Mouse (Mus musculus): ENCODE results near the gene Rbm19.

Gene Rbm19

GRCm38 (mm10) chr5:120163428-120163827 is 47.2 kb downstream of the Rbm19 start:
- no peak for TF ChIP-seq NANOG (IDR thresholded peaks at IDR 0.05; ENCODE audit: borderline replicate concordance, low read length)
- no peak for TF ChIP-seq POU5F1 (IDR thresholded peaks at IDR 0.05; ENCODE audit: borderline replicate concordance, low read length)
- TF ChIP-seq CTCF (conservative IDR thresholded peaks at IDR 0.05; ENCODE audit: low read length), result no peak
- H3K4me3 ChIP-seq (replicated peaks; ENCODE audit: low read length), result no peak overlapping the region

GRCm38 (mm10) chr5:120164450-120164849 is 48.2 kb downstream of the Rbm19 start:
- Histone ChIP-seq H3K9me3 (ENCODE audit: low read length) (no peaks in the 10 kb centered on the region), H3K4me1 (replicated peaks; ENCODE audit: low read depth, low read length) (peaks cover 25% of the 10 kb centered on the region)
- TF ChIP-seq NANOG (IDR thresholded peaks at IDR 0.05; ENCODE audit: borderline replicate concordance, low read length) (no peak), POU5F1 (IDR thresholded peaks at IDR 0.05; ENCODE audit: borderline replicate concordance, low read length) (no peak), CTCF (conservative IDR thresholded peaks at IDR 0.05; ENCODE audit: low read length) (no peak)

More at GRCm38 (mm10) chr5:120163428-120163827, 47.2 kb downstream of the Rbm19 start:
- H3K9me3 ChIP-seq (ENCODE audit: low read length), result no peaks in the 10 kb centered on the region
- peaks cover 25% of the 10 kb centered on the region for H3K4me1 ChIP-seq (replicated peaks; ENCODE audit: low read depth, low read length)
- H3K36me3 ChIP-seq (ENCODE audit: insufficient read depth, low read length), result peaks cover 83% of the 10 kb centered on the region
- no peaks in the 10 kb centered on the region for H3K27me3 ChIP-seq (ENCODE audit: insufficient read depth, low read length)

GRCm38 (mm10) chr5:120165061-120165942 is 49.0 kb downstream of the Rbm19 start:
- Histone ChIP-seq H3K27me3 (ENCODE audit: insufficient read depth, low read length) (no peaks in the 10 kb centered on the region), H3K9me3 (ENCODE audit: low read length) (no peaks in the 10 kb centered on the region), H3K4me1 (replicated peaks; ENCODE audit: low read depth, low read length) (peaks cover 25% of the 10 kb centered on the region), H3K4me3 (replicated peaks; ENCODE audit: low read length) (no peak overlapping the region), H3K36me3 (ENCODE audit: insufficient read depth, low read length) (peaks cover 82% of the 10 kb centered on the region)
- no peak for TF ChIP-seq CTCF (conservative IDR thresholded peaks at IDR 0.05; ENCODE audit: low read length)
- TF ChIP-seq NANOG (IDR thresholded peaks at IDR 0.05; ENCODE audit: borderline replicate concordance, low read length), result no peak
- no peak for TF ChIP-seq POU5F1 (IDR thresholded peaks at IDR 0.05; ENCODE audit: borderline replicate concordance, low read length)

More at GRCm38 (mm10) chr5:120164450-120164849, 48.2 kb downstream of the Rbm19 start:
- no peaks in the 10 kb centered on the region for H3K27me3 ChIP-seq (ENCODE audit: insufficient read depth, low read length)
- peaks cover 83% of the 10 kb centered on the region for H3K36me3 ChIP-seq (ENCODE audit: insufficient read depth, low read length)
- H3K4me3 ChIP-seq (replicated peaks; ENCODE audit: low read length), result no peak overlapping the region

GRCm38 (mm10) chr5:120167787-120168325 is 51.6 kb downstream of the Rbm19 start:
- no peak for TF ChIP-seq POU5F1 (IDR thresholded peaks at IDR 0.05; ENCODE audit: borderline replicate concordance, low read length)
- TF ChIP-seq CTCF (conservative IDR thresholded peaks at IDR 0.05; ENCODE audit: low read length), result no peak
- no peak for TF ChIP-seq NANOG (IDR thresholded peaks at IDR 0.05; ENCODE audit: borderline replicate concordance, low read length)
- no peak overlapping the region for H3K4me3 ChIP-seq (replicated peaks; ENCODE audit: low read length)
- H3K27me3 ChIP-seq (ENCODE audit: insufficient read depth, low read length), result no peaks in the 10 kb centered on the region
- H3K4me1 ChIP-seq (replicated peaks; ENCODE audit: low read depth, low read length), result peaks cover 31% of the 10 kb centered on the region
- peaks cover 70% of the 10 kb centered on the region for H3K36me3 ChIP-seq (ENCODE audit: insufficient read depth, low read length)
- H3K9me3 ChIP-seq (ENCODE audit: low read length), result no peaks in the 10 kb centered on the region

GRCm38 (mm10) chr5:120171865-120172728 is 55.8 kb downstream of the Rbm19 start:
- Histone ChIP-seq H3K4me1 (replicated peaks; ENCODE audit: low read depth, low read length) (peaks cover 21% of the 10 kb centered on the region), H3K27me3 (ENCODE audit: insufficient read depth, low read length) (no peaks in the 10 kb centered on the region)
- TF ChIP-seq POU5F1 (IDR thresholded peaks at IDR 0.05; ENCODE audit: borderline replicate concordance, low read length) (no peak), CTCF (conservative IDR thresholded peaks at IDR 0.05; ENCODE audit: low read length) (no peak), NANOG (IDR thresholded peaks at IDR 0.05; ENCODE audit: borderline replicate concordance, low read length) (no peak)

GRCm38 (mm10) chr5:120172729-120173101 is 56.5 kb downstream of the Rbm19 start:
- Histone ChIP-seq H3K27me3 (ENCODE audit: insufficient read depth, low read length) (no peaks in the 10 kb centered on the region), H3K9me3 (ENCODE audit: low read length) (no peaks in the 10 kb centered on the region), H3K4me3 (replicated peaks; ENCODE audit: low read length) (no peak overlapping the region), H3K36me3 (ENCODE audit: insufficient read depth, low read length) (peaks cover 81% of the 10 kb centered on the region), H3K4me1 (replicated peaks; ENCODE audit: low read depth, low read length) (peaks cover 21% of the 10 kb centered on the region)
- TF ChIP-seq CTCF (conservative IDR thresholded peaks at IDR 0.05; ENCODE audit: low read length), result no peak
- TF ChIP-seq POU5F1 (IDR thresholded peaks at IDR 0.05; ENCODE audit: borderline replicate concordance, low read length), result no peak
- no peak for TF ChIP-seq NANOG (IDR thresholded peaks at IDR 0.05; ENCODE audit: borderline replicate concordance, low read length)

More at GRCm38 (mm10) chr5:120171865-120172728, 55.8 kb downstream of the Rbm19 start:
- Histone ChIP-seq H3K36me3 (ENCODE audit: insufficient read depth, low read length) (peaks cover 80% of the 10 kb centered on the region), H3K9me3 (ENCODE audit: low read length) (no peaks in the 10 kb centered on the region), H3K4me3 (replicated peaks; ENCODE audit: low read length) (no peak overlapping the region)

GRCm38 (mm10) chr5:120174317-120174716 is 58.1 kb downstream of the Rbm19 start:
- TF ChIP-seq POU5F1 (IDR thresholded peaks at IDR 0.05; ENCODE audit: borderline replicate concordance, low read length), result no peak
- H3K9me3 ChIP-seq (ENCODE audit: low read length), result no peaks in the 10 kb centered on the region
- peaks cover 81% of the 10 kb centered on the region for H3K36me3 ChIP-seq (ENCODE audit: insufficient read depth, low read length)
- H3K4me1 ChIP-seq (replicated peaks; ENCODE audit: low read depth, low read length), result peaks cover 24% of the 10 kb centered on the region
- no peak overlapping the region for H3K4me3 ChIP-seq (replicated peaks; ENCODE audit: low read length)
- H3K27me3 ChIP-seq (ENCODE audit: insufficient read depth, low read length), result no peaks in the 10 kb centered on the region

- Histone ChIP-seq H3K36me3 (ENCODE audit: insufficient read depth, low read length) (peaks cover 84% of the 10 kb centered on the region), H3K4me1 (replicated peaks; ENCODE audit: low read depth, low read length) (peaks cover 24% of the 10 kb centered on the region), H3K9me3 (ENCODE audit: low read length) (no peaks in the 10 kb centered on the region), H3K27me3 (ENCODE audit: insufficient read depth, low read length) (no peaks in the 10 kb centered on the region), H3K4me3 (replicated peaks; ENCODE audit: low read length) (no peak overlapping the region)
- TF ChIP-seq POU5F1 (IDR thresholded peaks at IDR 0.05; ENCODE audit: borderline replicate concordance, low read length), result no peak
- no peak for TF ChIP-seq NANOG (IDR thresholded peaks at IDR 0.05; ENCODE audit: borderline replicate concordance, low read length)
- TF ChIP-seq CTCF (conservative IDR thresholded peaks at IDR 0.05; ENCODE audit: low read length), result no peak
Observed at GRCm38 (mm10) chr5:120175217-120175616, 59.0 kb downstream of the Rbm19 start.
